Mouse (Mus musculus): ENCODE measurements around the gene Tcf3. TPM values are rescaled to one million over a fixed set of nuclear protein-coding genes. Genes with fewer than 3 reads are reported as not detected.

The Tcf3 gene
- 10 to 100 TPM; 26.0 to 28.3 TPM for total RNA-seq (2021)

DNA sequence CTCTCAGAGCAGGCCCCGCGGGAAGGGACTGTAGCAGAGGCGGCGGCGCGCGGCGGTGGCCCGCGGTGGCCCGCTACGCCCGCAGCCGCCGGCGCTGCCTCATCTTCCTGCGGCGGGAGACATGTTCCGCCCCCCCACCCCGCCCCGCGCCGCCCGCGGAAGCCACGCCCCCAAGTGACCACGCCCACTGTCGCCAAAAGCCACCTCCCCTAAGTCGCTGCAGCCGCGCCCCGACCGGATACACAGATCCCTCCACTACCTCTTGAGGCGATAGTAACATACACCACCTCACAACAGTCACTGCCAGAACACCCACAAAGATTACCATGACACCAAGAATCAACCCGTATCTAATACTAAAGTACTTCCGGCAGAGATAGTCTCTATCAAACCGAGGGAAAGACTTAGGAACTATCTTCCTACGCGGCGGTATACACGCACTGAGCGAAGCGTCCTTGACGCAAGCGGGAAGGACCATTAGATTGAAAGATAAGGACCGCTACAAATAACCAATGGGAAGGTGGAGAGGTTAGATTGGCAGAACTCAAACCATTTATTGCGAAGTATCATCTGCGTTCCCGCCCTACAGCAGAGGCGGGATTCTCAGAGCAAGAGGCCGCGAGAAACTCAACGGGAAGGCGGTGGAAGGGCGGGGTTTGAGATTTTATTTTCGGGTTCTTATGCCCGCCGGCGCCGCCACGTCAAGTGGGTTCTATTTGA is at the start of gene Tcf3:
Gene Tcf3 (minus strand): TSS at position 135 of the 720 bp plus-strand sequence.
- peak; percentile 94 to 97 for DNase-seq (ENCODE audit: low spot score in 2 of 2)
- intact Hi-C loops (cut with DNase I): loop anchor here (2.0 kb wide), 1 partner anchor 57 kb away; no protein-coding TSS in a partner anchor

DNA sequence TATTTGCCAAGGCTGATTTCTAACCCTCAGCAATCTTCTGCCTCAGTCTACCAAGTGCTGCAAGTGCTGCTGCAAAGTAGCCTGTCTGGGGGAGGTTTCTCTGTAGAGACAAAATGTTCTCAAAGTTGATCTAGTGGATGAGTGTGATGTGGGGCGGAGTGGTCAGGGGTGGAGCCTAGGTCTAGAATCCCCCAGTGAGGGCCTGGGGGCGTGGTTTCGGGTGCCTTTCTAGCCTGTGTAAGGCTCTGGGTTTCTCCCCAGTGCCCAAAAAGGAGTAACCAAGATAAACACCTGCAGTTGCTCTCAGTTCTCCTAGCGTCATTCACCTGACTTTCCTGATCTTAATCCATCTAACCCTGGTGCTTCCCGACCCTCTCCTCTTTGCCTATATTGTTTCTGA is 47.6 kb upstream of the Tcf3 start:
- intact Hi-C loops (cut with DNase I): no loop called here

DNA sequence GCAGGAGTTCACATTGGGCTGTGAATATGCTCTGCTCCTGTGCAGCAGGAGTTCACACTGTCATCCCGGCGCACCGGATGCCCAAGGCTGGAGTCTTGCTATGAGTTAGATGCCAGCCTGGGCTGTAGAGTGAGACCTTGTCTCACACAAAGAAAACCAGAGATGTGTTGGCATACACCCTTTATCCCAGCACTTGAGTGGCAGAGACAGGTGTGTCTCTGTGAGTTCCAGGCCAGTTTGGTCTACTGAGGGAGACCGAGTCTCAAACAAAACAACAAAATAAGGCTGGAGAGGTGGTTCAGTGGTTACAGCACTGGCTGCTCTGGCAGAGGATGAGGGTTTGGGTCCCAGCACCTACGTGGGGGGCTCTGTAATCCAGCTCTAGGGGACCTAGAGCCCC is 45.1 kb upstream of the Tcf3 start:
- DNase-seq (ENCODE audit: low spot score in 2 of 2): no peak
- intact Hi-C loops (cut with DNase I): no loop called here

More for the DNA sequence above, 47.6 kb upstream of the Tcf3 start:
- no peak for DNase-seq (ENCODE audit: low spot score in 2 of 2)

DNA sequence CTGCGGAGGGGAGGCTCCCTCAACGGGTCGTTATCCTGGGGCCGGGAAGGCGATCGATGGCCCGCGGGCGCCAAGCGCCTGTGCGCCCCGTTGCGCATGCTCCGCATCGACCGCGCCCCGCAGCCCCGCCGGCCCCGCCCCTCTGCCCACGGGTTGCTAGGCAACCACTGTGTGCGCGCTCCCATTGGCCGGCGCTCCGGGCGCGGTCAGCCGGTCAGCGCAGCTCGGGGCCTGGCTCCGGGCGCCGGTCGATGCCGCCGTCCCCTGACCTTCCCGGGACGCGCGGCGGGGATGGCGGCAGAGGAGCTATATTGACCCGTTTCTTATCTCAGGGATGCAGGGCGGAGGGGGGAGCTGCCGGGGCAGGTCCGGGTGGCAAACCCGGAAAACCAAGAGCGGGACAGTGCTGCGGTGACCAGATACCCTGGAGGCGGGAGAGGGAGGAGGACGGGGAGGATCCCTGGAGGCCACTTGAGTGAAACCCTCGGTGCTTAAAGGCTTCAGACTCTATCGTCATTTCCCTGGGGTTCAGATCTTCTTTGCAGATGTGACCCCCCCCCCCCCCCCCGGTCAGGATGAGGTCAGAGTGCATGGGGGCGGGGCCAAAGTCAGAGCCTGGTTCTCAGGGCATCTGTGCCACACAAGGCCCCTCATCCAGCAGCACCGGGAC is 42.0 kb upstream of the Tcf3 start:
- DNase-seq (ENCODE audit: low spot score in 2 of 2): peak; percentile 85 to 90
- intact Hi-C loops (cut with DNase I): no loop called here

DNA sequence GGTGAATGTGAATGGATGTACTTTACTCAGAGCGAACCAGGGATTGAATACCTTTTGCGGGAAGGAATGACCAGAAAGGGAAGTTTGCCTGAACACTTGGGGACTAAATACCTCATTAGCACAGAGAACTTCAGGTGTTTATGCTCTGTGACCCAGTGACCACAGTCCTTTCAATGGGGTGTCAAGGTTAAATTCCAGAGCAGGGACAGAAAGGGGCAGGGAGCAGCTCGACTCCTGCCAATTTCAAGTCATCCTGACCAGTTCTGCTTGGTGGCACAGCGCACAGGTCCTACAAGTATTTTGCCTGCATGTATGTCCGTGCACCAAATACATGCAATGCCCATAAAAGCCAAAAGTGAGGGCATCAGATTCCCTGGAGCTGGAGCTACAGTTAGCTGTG is 31.6 kb upstream of the Tcf3 start:
- DNase-seq (ENCODE audit: low spot score in 2 of 2): no peak
- intact Hi-C loops (cut with DNase I): no loop called here

DNA sequence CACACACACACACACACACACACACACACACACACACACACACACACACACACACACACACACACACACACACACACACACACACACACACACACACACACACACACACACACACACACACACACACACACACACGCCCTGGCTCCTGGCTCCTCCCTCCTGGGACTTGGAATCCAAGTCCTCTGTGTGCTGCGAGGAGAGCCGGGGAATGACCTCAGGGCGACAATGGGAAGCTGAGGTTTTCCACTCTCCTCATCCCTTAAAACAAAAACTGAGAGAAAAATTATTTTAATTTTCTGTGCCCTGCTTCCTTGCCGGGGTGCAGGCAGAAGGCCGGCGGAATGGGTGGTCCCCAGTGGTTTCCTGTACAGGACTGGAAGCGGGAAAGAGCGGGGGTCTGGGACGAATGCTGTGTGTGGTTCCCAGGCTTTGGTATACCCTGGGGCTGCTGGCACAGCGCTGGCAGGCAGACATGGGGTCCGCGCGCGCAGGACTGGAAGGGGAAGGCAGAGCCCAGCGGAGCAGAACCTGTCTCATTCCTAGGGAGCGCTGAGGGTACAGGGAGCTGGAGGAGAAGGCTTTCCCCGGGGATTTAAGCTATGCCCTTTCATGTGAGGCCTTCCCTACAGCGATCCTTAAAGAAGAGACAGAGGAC is 31.1 kb upstream of the Tcf3 start:
- no peak for DNase-seq (ENCODE audit: low spot score in 2 of 2)
- intact Hi-C loops (cut with DNase I): no loop called here

DNA sequence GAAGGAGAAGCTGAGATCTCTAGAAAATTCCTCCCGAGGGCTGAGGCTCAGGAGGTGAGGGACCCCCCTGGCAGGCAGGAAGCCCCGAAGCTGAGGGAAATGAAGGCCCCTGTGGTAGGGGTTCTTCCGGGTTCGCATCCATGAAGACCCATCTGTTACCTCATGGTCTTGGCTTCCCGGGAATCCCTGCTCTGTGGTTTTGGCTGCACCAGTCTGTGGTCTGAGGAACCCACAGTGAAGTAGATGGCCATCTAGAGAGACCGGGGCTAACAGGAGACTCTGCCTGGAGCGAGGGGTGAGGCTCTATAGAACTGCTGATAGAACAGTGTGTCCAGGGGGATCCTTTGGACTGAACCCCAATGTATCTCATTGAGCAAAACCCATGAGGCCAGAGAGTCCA is 27.9 kb upstream of the Tcf3 start:
- intact Hi-C loops (cut with DNase I): no loop called here
- no peak for DNase-seq (ENCODE audit: low spot score in 2 of 2)

DNA sequence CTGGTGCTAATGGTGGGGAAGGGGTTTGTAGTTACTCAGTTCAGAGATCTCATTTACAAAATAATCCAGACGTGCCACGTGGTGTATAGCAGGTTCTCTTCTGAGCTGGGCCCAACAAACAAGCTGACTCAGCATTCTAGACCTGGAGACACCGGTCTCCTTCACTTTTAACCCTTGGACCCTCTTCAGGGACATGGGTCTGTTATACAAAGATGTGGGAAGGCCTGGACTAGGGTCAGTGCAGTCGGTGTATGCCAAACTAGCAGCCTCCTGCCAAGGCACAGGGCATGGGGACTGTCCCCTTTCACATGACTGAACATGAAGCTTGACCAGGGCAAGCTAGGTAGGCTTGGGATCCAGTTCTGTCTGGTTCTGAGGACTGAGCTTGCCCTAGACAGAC is 26.9 kb upstream of the Tcf3 start:
- intact Hi-C loops (cut with DNase I): no loop called here
- DNase-seq (ENCODE audit: low spot score in 2 of 2): no peak

DNA sequence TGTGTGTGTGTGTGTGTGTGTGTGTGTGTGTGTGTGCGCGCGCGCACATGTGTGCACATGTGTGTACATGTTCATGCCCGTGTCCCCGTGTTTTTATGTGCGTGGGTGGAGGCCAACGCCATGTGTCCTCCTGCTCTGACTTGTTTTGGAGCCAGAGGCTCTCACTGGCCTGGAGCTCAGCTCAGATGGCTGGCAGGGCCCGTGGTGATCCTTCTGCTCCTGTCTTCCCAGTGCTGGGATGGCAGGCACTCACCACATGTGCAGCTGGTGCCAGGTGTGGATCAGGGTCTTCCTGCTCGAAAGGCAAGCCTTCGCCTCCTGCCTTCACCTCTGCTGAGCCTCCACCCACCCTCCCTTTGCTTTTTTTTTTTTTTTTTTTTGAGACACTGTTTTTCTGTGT is 26.2 kb upstream of the Tcf3 start:
- DNase-seq (ENCODE audit: low spot score in 2 of 2): no peak
- intact Hi-C loops (cut with DNase I): no loop called here

DNA sequence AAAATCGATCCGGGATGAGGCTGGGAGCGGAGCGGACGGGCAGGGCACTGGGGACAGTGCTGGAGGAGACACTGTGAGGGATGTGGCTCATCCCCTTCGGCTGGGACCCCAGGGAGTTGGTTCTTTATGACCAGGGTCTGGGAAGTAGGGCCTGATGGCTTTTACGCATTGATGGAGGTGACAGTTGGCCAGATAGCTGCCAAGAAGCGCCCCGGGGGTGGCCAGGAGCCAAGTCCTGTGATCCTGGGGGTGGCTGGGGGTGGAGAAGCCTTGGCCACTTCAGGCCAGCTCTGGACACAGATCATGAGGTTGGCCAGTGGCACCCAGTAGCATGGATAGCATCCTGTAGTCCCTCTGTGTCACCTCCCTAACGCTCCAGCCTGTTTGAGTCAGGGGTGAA is 25.8 kb upstream of the Tcf3 start:
- no peak for DNase-seq (ENCODE audit: low spot score in 2 of 2)
- intact Hi-C loops (cut with DNase I): no loop called here

DNA sequence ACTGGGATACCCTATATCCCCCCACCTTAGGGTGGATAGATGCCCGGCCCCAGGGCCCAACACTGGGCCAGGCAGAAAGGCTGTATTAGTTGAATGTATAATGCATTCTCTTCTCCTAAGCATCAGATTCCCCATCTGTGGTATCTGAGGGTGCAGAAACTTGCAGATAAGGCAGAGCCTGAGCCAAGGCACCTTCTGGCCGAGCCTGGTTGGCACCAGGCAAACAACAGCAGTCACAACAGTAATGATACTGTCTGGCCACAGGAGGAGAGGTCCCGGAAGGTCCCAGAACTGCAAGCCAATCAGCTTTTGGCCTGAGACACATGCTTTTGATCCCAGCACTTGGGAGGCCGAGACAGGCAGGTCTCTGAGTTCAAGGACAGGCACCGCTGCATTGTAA is 22.2 kb upstream of the Tcf3 start:
- no peak for DNase-seq (ENCODE audit: low spot score in 2 of 2)
- intact Hi-C loops (cut with DNase I): no loop called here

DNA sequence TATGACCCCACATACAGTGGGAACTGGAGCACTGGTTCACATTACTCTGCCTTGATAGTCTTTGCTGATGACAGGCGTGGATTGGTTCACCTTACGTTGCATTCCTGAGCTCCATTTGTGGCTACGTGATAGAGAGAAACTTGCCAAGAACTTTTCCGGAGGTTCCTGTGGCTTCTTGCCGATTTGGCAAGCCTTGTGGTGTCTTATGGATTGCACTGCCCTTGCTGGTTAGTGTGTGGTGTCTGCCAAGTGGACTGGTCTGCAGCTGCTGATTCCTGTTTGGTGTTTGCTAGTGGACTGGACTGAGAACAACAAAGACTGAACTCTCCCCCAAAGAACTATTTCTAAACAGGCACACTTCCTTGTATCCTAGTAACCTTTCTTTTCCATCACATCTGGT is 21.3 kb upstream of the Tcf3 start:
- DNase-seq (ENCODE audit: low spot score in 2 of 2): no peak
- intact Hi-C loops (cut with DNase I): no loop called here

DNA sequence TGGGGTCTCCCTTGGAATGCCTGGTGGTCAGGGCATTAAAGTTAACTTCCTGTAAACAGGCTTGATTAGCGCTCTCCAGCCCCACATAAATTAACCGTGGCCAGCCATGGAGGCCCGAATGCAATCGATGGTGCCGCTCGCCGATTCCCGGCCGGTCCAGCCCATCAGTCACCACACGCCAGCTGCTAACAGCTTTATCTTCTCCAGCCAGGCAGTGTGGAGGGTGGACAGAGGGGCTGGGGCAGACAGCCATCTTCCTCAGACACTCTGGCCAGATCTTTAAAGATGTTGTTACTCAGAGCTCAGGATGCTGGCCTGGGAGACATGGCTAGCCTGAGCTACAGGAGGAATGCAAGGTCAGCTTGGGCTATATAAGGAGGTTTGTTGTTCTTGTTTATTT is 20.2 kb upstream of the Tcf3 start:
- intact Hi-C loops (cut with DNase I): no loop called here
- DNase-seq (ENCODE audit: low spot score in 2 of 2): no peak

DNA sequence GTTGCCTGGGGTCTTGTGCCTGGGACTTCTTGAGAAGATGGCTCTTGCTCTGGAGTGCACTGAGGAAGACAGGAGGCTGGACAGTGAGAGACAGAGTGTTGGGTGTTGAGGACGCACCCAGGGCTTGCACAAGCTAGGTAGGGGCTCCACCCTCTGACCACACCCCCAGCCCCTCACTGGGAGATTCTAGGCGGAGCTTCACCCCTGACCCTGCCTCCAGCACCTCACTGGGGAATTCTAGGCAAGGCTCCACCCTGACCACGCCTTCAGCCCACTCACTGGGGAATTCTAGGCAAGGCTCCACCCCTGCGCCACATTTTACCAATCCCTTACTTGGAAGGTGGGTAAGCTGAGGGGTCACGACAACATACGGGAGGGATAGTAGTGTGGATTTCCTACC is 17.2 kb upstream of the Tcf3 start:
- DNase-seq (ENCODE audit: low spot score in 2 of 2): no peak
- intact Hi-C loops (cut with DNase I): no loop called here

DNA sequence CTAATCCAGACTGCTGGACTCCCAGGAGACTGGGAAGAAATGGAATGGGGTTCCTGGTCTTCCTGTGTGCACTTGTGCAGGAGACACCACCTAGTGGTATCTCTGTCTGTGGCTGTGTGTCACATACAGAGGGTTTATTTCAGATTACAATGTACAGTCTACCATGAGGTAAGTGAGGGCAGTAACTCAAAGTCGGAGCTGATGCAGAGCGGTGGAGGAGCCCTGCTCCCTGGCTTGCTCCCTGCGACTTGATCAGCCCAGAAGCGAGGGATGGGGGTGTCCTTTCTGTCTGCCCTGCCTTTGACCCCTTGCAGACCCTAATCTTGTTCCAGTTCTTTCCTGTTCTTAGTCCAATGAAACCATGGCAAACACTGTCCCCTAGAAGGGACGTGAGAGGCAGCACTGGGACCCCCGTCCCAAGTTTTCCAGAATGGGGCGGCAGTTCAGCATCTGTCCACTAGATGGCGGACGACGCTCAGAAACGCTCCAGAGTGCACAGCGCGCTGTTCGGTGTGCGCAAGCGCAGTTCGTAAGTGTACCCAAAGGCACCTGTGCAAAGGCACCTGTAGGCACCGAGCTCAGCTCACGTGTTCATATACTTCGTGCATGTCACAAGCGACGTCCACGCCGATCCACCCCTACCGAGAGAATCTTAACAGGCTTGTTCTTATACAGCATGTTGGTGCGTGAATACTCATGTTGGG is 12.6 kb upstream of the Tcf3 start:
- peak; percentile 66 to 70 for DNase-seq (ENCODE audit: low spot score in 2 of 2)
- intact Hi-C loops (cut with DNase I): loop anchor here (1.0 to 5.0 kb wide), 3 partner anchors 63 to 115 kb away; partner anchors contain the start of gene Rexo1

DNA sequence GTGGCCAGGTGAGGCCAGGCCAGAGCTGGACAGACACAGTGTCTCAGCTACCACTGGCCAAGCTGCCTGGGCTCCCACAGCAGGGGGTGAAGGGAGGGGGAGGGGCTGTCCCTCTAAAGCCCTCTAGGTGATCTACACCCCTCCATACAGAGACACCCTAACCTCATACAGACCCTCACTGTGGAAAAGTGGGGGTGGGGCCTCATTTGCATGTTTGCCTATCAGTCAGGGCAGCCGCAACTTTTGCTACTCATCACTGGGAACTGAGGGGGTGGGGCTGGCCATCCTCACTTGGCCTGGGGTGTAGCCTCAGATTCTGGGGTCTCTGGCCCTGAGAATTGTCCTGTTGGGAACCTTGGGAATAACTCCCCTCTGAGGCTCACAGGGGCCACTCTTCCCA is 11.6 kb upstream of the Tcf3 start:
- DNase-seq (ENCODE audit: low spot score in 2 of 2): no peak
- intact Hi-C loops (cut with DNase I): loop anchor here (5.0 kb wide), 1 partner anchor 102 kb away; no protein-coding TSS in a partner anchor

DNA sequence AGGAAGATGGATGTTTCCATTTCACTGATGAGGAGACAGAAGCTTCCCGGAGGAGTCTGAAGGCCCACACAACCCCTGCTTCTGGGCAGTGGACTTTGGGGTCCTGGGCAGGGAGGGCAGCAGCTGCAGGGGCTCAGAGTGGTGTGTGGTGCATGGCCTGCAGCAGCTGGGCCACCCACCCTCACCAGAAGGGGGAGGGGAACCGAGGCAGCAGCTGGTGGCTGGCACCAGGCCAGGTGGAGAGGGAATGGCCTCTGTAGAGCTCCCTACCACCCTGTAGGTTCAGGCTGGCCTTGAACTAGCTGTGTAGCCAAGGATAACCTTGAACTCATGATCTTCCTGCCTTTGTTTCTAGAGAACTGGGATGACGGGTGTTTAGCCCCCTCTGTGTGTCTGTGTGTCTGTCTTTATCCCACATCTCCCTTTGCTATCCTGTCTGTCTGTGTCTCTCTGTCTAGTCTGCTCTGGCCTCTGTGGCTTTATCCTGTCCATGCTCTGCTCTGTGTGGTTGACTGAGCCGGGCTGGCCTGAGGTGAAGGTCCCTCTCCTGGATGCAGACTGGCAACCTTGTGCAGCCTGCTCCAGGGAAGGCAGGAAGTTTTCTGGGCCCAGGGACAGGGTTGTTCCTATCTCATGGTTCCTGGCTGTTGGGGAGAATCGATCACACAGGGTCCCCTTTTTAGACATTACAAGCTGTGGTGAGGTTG is 11.0 kb upstream of the Tcf3 start:
- no peak for DNase-seq (ENCODE audit: low spot score in 2 of 2)
- intact Hi-C loops (cut with DNase I): loop anchor here (5.0 kb wide), 1 partner anchor 103 kb away; no protein-coding TSS in a partner anchor

DNA sequence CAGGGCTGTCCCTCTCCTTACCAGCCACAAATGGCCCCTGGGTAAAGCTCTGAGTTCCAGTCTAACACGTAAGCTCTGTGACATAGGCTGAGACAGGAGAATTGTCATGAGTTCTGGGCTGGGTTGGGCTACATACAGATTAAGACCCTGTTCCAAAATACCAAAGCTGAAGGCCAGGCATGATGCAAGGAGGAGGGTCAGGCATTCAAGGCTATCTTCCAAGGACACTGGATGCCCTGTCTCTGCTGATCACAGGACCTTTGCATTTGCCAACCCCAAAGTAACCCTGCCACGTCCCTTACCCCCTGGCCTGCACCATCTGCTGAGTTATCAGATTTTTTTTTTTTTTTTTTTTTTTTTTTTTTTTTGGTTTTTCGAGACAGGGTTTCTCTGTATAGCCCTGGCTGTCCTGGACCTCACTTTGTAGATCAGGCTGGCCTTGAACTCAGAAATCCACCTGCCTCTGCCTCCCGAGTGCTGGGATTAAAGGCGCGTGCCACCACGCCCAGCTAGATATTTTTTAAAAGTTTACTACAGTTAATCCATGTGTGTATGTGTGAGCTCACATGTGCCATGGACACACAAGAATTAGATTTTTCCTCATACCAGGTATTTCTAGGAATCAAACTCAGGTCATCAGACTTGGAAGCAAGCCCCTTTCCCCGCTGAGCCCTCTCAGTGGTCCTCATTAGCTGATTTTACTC is 10.3 kb upstream of the Tcf3 start:
- DNase-seq (ENCODE audit: low spot score in 2 of 2): no peak
- intact Hi-C loops (cut with DNase I): no loop called here

DNA sequence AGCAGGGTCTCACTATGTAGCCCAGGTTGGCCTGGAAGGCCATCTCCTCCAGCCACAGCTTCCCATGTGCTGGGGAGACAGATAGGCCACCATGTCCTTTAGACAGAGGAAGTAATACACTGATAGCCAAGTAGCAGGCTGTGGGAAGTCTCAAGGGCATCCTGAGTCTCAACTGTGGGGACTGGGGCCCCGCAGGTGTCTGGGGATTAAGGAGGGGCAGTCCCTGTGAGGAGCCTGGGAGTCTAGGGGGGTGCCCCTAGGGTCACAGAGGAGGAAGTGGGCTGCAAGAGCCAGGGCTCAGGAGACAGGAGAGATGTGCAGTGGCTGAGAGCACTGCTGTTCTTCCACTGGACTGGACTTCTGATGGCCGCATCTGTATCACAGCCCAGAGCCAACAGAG is 9.5 kb upstream of the Tcf3 start:
- no peak for DNase-seq (ENCODE audit: low spot score in 2 of 2)
- intact Hi-C loops (cut with DNase I): no loop called here

Measured in left cerebral cortex, postnatal 36 days (tissue).